9 mouse cellular contexts compared by ENCODE assay signal in genomic region chr11:103381956-103382613, GRCm38 (mm10). TPM values are rescaled to one million over a fixed set of nuclear protein-coding genes. Genes with fewer than 3 reads are reported as not detected.
DNase-seq lines count a peak whose midpoint lies in the region; ATAC-seq and TF ChIP-seq lines count a peak whose summit lies in the region.
"Had no signal": no experiment of that assay in that cellular context is flagged by ENCODE, and none has a peak within 500 bp of the region (broad histone marks: within the 10 kb centered on the region; RNA-seq: fewer than 3 reads in every experiment).

No protein-coding gene starts in this region.

- peak; percentile 47 for DNase-seq in liver, adult 2 months (ENCODE audit: extremely low read depth, low read depth, low spot score)
- DNase-seq in liver, result no peak
- DNase-seq in adrenal gland, postnatal 10 days, result peak; percentile 74
- DNase-seq in kidney, postnatal 4 days, result peak; percentile 55 to 70
- DNase-seq in natural killer cell, adult 2 months (ENCODE audit: low spot score in 2 of 2), result peak; percentile 62 to 65
- DNase-seq in forebrain, postnatal 0 days, result no peak
- DNase-seq in cerebellum, postnatal 14 days, result no peak

- WGBS in liver, adult 2 months, result 69% methylated on average over 5 of the region's 5 CpGs
- 26% methylated on average over 5 of the region's 5 CpGs for WGBS in heart, embryonic 13.5 days
- WGBS in forebrain, postnatal 0 days, result 70% methylated on average over 5 of the region's 5 CpGs

- H3K79me2 ChIP-seq in liver, adult 2 months (ENCODE audit: control insufficient read depth, insufficient read depth, low read length), result no peaks in the 10 kb centered on the region

- 0 out of 2 replicates have a peak overlapping the region, but pooled peaks have one; percentile 21 for H3K27ac ChIP-seq in liver, adult 2 months (replicated peaks; ENCODE audit: insufficient read depth, low read depth, low read length)
- peak overlapping the region; percentile 93 for H3K27ac ChIP-seq in heart, embryonic 13.5 days (replicated peaks)
- H3K27ac ChIP-seq in forebrain, postnatal 0 days (ENCODE audit: low read depth, low read length), result no peak overlapping the region
- H3K27ac ChIP-seq: limb, embryonic 12.5 days had no signal

- TF ChIP-seq CTCF in liver, adult 2 months (IDR thresholded peaks at IDR 0.05; ENCODE audit: low read depth, low read length), result no peak
- no peak for TF ChIP-seq CTCF in forebrain, postnatal 0 days (IDR thresholded peaks at IDR 0.05; ENCODE audit: low read depth)

- peak; percentile 53; the same call in 1 of the 2 replicates for ATAC-seq in heart, embryonic 13.5 days (ENCODE audit: extremely low read depth, insufficient number of reproducible peaks, low FRiP score, low TSS enrichment)
- no peak for ATAC-seq in forebrain, postnatal 0 days

- H3K4me1 ChIP-seq in liver, adult 2 months (ENCODE audit: control insufficient read depth, insufficient read depth, low read length), result no peaks in the 10 kb centered on the region; the same call in 1 of the 2 replicates
- peaks cover 46% of the 10 kb centered on the region for H3K4me1 ChIP-seq in heart, embryonic 13.5 days
- no peaks in the 10 kb centered on the region for H3K4me1 ChIP-seq in forebrain, postnatal 0 days (ENCODE audit: insufficient read depth)

- no peak overlapping the region for H3K4me3 ChIP-seq in liver, adult 2 months (ENCODE audit: insufficient read depth, low read depth, low read length)
- H3K4me3 ChIP-seq in heart, embryonic 13.5 days, result no peak overlapping the region
- no peak overlapping the region for H3K4me3 ChIP-seq in forebrain, postnatal 0 days (ENCODE audit: low read depth, low read length)
- H3K4me3 ChIP-seq: limb, embryonic 12.5 days had no signal

- H3K36me3 ChIP-seq in liver, adult 2 months (ENCODE audit: control insufficient read depth, insufficient read depth, low read length), result peaks cover 27% of the 10 kb centered on the region
- peaks cover 39% of the 10 kb centered on the region for H3K36me3 ChIP-seq in heart, embryonic 13.5 days
- peaks cover 33% of the 10 kb centered on the region for H3K36me3 ChIP-seq in forebrain, postnatal 0 days (ENCODE audit: insufficient read depth)

- H3K9ac ChIP-seq in liver, adult 2 months (ENCODE audit: low read depth, low read length), result no peak overlapping the region
- peak overlapping the region; percentile 55; the same call in 1 of the 2 replicates for H3K9ac ChIP-seq in heart, embryonic 13.5 days
- no peak overlapping the region for H3K9ac ChIP-seq in forebrain, postnatal 0 days
- H3K9ac ChIP-seq: limb, embryonic 12.5 days had no signal

- TF ChIP-seq POLR2A in liver, adult 2 months (IDR thresholded peaks at IDR 0.05; ENCODE audit: extremely low read depth, insufficient read depth, low read length), result no peak

- peak overlapping the region; percentile 29 for H3K4me2 ChIP-seq in heart, embryonic 13.5 days
- H3K4me2 ChIP-seq in forebrain, postnatal 0 days (ENCODE audit: low read depth), result no peak overlapping the region
- H3K4me2 ChIP-seq: limb, embryonic 12.5 days had no signal

- H3K9me3 ChIP-seq in heart, embryonic 13.5 days, result no peaks in the 10 kb centered on the region
- H3K9me3 ChIP-seq in forebrain, postnatal 0 days (ENCODE audit: low read length), result no peaks in the 10 kb centered on the region
- H3K9me3 ChIP-seq: limb, embryonic 12.5 days had no signal

- no peaks in the 10 kb centered on the region for H3K27me3 ChIP-seq in liver, adult 2 months (ENCODE audit: control insufficient read depth, insufficient read depth, low read length)
- no peaks in the 10 kb centered on the region for H3K27me3 ChIP-seq in heart, embryonic 13.5 days (replicated peaks)
- no peaks in the 10 kb centered on the region for H3K27me3 ChIP-seq in forebrain, postnatal 0 days (ENCODE audit: insufficient read depth, low read length)
- H3K27me3 ChIP-seq: limb, embryonic 12.5 days had no signal

RNA-seq across cellular contexts. Expression of gene Arhgap27, which starts 18.6 kb away (rescaled TPM):
- 0.55 and 1.2 TPM in 2 replicates for total RNA-seq in liver, adult 2 months (2014; rRNA removed)
- 1.6 and 3.0 TPM in 2 replicates for polyA plus RNA-seq in liver, adult 2 months (2012; rRNA removed)
- 10 to 100 TPM; 23.1 to 24.5 TPM for total RNA-seq in adrenal gland, postnatal 10 days (2021)
- polyA plus RNA-seq in heart, embryonic 13.5 days (2015; fragmentation: Nextera tagmentation; extraction: Ambion mirVana), result 5.6 and 5.8 TPM in 2 replicates
- 4.2 and 5.6 TPM in 2 replicates for total RNA-seq in forebrain, postnatal 0 days (2014; rRNA removed)
- 3.2 and 4.8 TPM in 2 replicates for polyA plus RNA-seq in forebrain, postnatal 0 days (2015; fragmentation: Nextera tagmentation; extraction: Ambion mirVana)

RNA-seq across cellular contexts. Expression of gene Plekhm1, which starts 30.4 kb away (rescaled TPM):
- 3.5 and 6.0 TPM in 2 replicates for total RNA-seq in liver, adult 2 months (2014; rRNA removed)
- polyA plus RNA-seq in liver, adult 2 months (2012; rRNA removed), result 8.0 and 9.8 TPM in 2 replicates
- 10 to 100 TPM; 14.4 to 17.4 TPM for total RNA-seq in adrenal gland, postnatal 10 days (2021)
- polyA plus RNA-seq in heart, embryonic 13.5 days (2015; fragmentation: Nextera tagmentation; extraction: Ambion mirVana), result 4.8 and 5.3 TPM in 2 replicates
- 4.2 and 7.1 TPM in 2 replicates for total RNA-seq in forebrain, postnatal 0 days (2014; rRNA removed)
- 5.3 and 5.7 TPM in 2 replicates for polyA plus RNA-seq in forebrain, postnatal 0 days (2015; fragmentation: Nextera tagmentation; extraction: Ambion mirVana)

Comparison
In these comparisons a context has a peak if more than half of its experiments do, and no peak if none do; other contexts are left out.
1. DNase-seq: peak in liver, adult 2 months (single experiment), adrenal gland, postnatal 10 days (single experiment), kidney, postnatal 4 days (2 of 2) and natural killer cell, adult 2 months (2 of 2); none in liver (single experiment), forebrain, postnatal 0 days (single experiment) and cerebellum, postnatal 14 days (0 of 2).